Mouse (Mus musculus) spleen, adult 2 months (tissue): ENCODE measurements around the gene Atm.

Source experiments
- CTCF ChIP-seq: fragments of 200-500 bp; IDR thresholded peaks from 2 replicates; pipeline ENCODE4 v1.5.1; 2011; ENCODE audit warnings: mild to moderate bottlenecking, inconsistent platforms; ENCODE audit not compliant: insufficient read depth, insufficient read length, insufficient replicate concordance; ENCODE audit errors: extremely low read depth
- POLR2A ChIP-seq: fragments of 200-500 bp; IDR thresholded peaks from 2 replicates; pipeline ENCODE4 v1.6.1; 2011; ENCODE audit warnings: low read depth, low read length, inconsistent platforms

DNA sequence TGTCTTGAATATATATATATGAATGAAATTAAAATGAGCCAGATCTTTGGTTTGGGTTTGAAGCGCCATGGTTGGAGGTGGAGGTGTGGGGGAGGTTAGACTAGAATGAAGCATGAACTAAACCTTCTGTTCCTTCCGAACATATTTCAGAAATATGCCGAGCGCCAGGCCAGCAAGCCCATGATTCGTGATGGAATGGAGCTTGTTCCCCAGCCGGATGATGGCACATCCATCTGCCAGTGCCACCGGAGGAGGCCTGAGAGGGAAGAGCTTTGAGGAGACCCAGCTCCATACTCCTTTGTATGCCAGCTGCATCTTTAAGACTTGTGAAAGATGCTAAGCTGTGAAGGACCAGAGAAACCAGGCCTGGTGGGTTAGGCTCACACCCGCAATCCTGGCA lies 137.0 kb downstream of the Atm start:
- TF ChIP-seq POLR2A (no peak), CTCF (no peak)
